Comparison of ENCODE assay signal across 7 mouse cellular contexts in genomic region chr11:77078273-77079134, GRCm38 (mm10). TPM values are rescaled to one million over a fixed set of nuclear protein-coding genes. Genes with fewer than 3 reads are reported as not detected.
DNase-seq lines count a peak whose midpoint lies in the region; ATAC-seq lines count a peak whose summit lies in the region.

Gene Nsrp1, minus strand, starts transcription at chr11:77078435.

- no peaks in the 10 kb centered on the region for H3K4me1 ChIP-seq in intestine, embryonic 16.5 days (ENCODE audit: control insufficient read depth, insufficient read depth, low read length)
- peaks cover 2% of the 10 kb centered on the region; the same call in 1 of the 2 replicates for H3K4me1 ChIP-seq in midbrain, embryonic 11.5 days (ENCODE audit: control insufficient read depth, insufficient read depth, low read length)

- H3K4me3 ChIP-seq in intestine, embryonic 16.5 days (ENCODE audit: low read length) = peak within 1 kb of the TSS; percentile 85
- H3K4me3 ChIP-seq in midbrain, embryonic 11.5 days (ENCODE audit: low read depth, low read length) = peak within 1 kb of the TSS; percentile 64

- 4% methylated on average over 48 of the region's 48 CpGs for WGBS in intestine, embryonic 16.5 days
- WGBS in midbrain, embryonic 11.5 days = 5% methylated on average over 48 of the region's 48 CpGs

- H3K9me3 ChIP-seq in intestine, embryonic 16.5 days (ENCODE audit: control insufficient read depth, low read length) = no peaks in the 10 kb centered on the region
- no peaks in the 10 kb centered on the region for H3K9me3 ChIP-seq in midbrain, embryonic 11.5 days (ENCODE audit: control insufficient read depth, low read length)

- peak within 1 kb of the TSS; percentile 62 for H3K4me2 ChIP-seq in intestine, embryonic 16.5 days (ENCODE audit: low read depth, low read length)
- H3K4me2 ChIP-seq in midbrain, embryonic 11.5 days = peak within 1 kb of the TSS; percentile 53

- DNase-seq in adrenal gland, adult 2 months = peak; percentile 94
- peak; percentile 88 for DNase-seq in embryo, embryonic 11.5 days (ENCODE audit: low read depth, low spot score)
- DNase-seq in gastrocnemius, postnatal 36 days = peak; percentile 83 to 84
- peak; percentile 92 to 93 for DNase-seq in left cerebral cortex, postnatal 36 days (ENCODE audit: low spot score in 2 of 2)
- peak; percentile 99 for DNase-seq in midbrain, embryonic 11.5 days (ENCODE audit: low spot score, missing footprints)
- peak; percentile 89 for DNase-seq in skeletal muscle tissue, adult 2 months (ENCODE audit: low read depth, low spot score)

- H3K36me3 ChIP-seq in intestine, embryonic 16.5 days (ENCODE audit: control insufficient read depth, insufficient read depth, low read length) = no peaks in the 10 kb centered on the region
- H3K36me3 ChIP-seq in midbrain, embryonic 11.5 days (ENCODE audit: control insufficient read depth, insufficient read depth, low read length) = no peaks in the 10 kb centered on the region; the same call in 1 of the 2 replicates

- intact Hi-C loops in gastrocnemius, postnatal 36 days (cut with DNase I) = no loop called here
- intact Hi-C loops in left cerebral cortex, postnatal 36 days (cut with DNase I) = no loop called here

- H3K9ac ChIP-seq in intestine, embryonic 16.5 days (ENCODE audit: low read depth, low read length) = peak within 1 kb of the TSS; percentile 86
- peak within 1 kb of the TSS; percentile 73 for H3K9ac ChIP-seq in midbrain, embryonic 11.5 days (ENCODE audit: low read length)

- H3K27ac ChIP-seq in intestine, embryonic 16.5 days (ENCODE audit: low read length) = peak within 1 kb of the TSS; percentile 72
- peak within 1 kb of the TSS; percentile 28; the same call in 1 of the 2 replicates for H3K27ac ChIP-seq in midbrain, embryonic 11.5 days (ENCODE audit: low read depth, low read length)

- peak; percentile 100 for ATAC-seq in intestine, embryonic 16.5 days
- ATAC-seq in midbrain, embryonic 11.5 days (ENCODE audit: low FRiP score) = peak; percentile 98

- no peaks in the 10 kb centered on the region; the same call in 1 of the 2 replicates for H3K27me3 ChIP-seq in intestine, embryonic 16.5 days (replicated peaks; ENCODE audit: control insufficient read depth, insufficient read depth, low read length)
- H3K27me3 ChIP-seq in midbrain, embryonic 11.5 days (ENCODE audit: control insufficient read depth, insufficient read depth, low read length) = no peaks in the 10 kb centered on the region; the same call in 1 of the 2 replicates

RNA-seq across cellular contexts. Expression of gene Nsrp1, which starts in this region (rescaled TPM):
- 10 to 100 TPM; 20.0 to 28.1 TPM for total RNA-seq in adrenal gland, adult 2 months (2021)
- polyA plus RNA-seq in adrenal gland, adult 2 months (2012; rRNA removed) = 0.15 and 0.29 TPM in 2 replicates
- 10 to 100 TPM; 10.5 to 13.5 TPM for total RNA-seq in gastrocnemius, postnatal 36 days (2021)
- 43.0 and 50.4 TPM in 2 replicates for polyA plus RNA-seq in intestine, embryonic 16.5 days (2015; fragmentation: Nextera tagmentation; extraction: Ambion mirVana)
- total RNA-seq in left cerebral cortex, postnatal 36 days (2021) = 10 to 100 TPM; 17.3 to 22.6 TPM
- 56.2 and 58.2 TPM in 2 replicates for polyA plus RNA-seq in midbrain, embryonic 11.5 days (2014; fragmentation: Nextera tagmentation; extraction: Ambion mirVana)

Comparison
In these comparisons a context has a peak if more than half of its experiments do, and no peak if none do; other contexts are left out.
1. Peak in every context shown above with its lines: DNase-seq, ATAC-seq, H3K4me3 ChIP-seq and H3K27ac ChIP-seq.
2. RNA of gene Nsrp1 (polyA plus RNA-seq): 56.2 to 58.2 TPM in midbrain, embryonic 11.5 days and 43.0 to 50.4 TPM in intestine, embryonic 16.5 days; 0.15 to 0.29 TPM in adrenal gland, adult 2 months; every median in the first group is over 10 times any median in the second.